Mouse (Mus musculus) spleen, adult 2 months (tissue): ENCODE data around the gene Rnf38.

Experiments used
- CTCF ChIP-seq: fragments of 200-500 bp; IDR thresholded peaks from 2 replicates; pipeline ENCODE4 v1.5.1; 2011; ENCODE audit warnings: mild to moderate bottlenecking, inconsistent platforms; ENCODE audit not compliant: insufficient read depth, insufficient read length, insufficient replicate concordance; ENCODE audit errors: extremely low read depth
- POLR2A ChIP-seq: fragments of 200-500 bp; IDR thresholded peaks from 2 replicates; pipeline ENCODE4 v1.6.1; 2011; ENCODE audit warnings: low read depth, low read length, inconsistent platforms

GRCm38 (mm10) chr4:44173177-44173576 is 60.4 kb downstream of the Rnf38 start:
- TF ChIP-seq CTCF (peak; percentile 54; the same call in 1 of the 2 replicates), POLR2A (no peak)
